Mouse (Mus musculus): ENCODE data around the gene Gm20388.

Gene Gm20388

GRCm38 (mm10) chr8:122845662-122846061 is 2935.0 kb downstream of the Gm20388 start:
- DNase-seq (ENCODE audit: low spot score in 2 of 2) = no peak

- no peak for DNase-seq (ENCODE audit: low spot score in 2 of 2)
Observed at GRCm38 (mm10) chr8:122847829-122848561, 2937.4 kb downstream of the Gm20388 start, which contains the start of gene Cdh15. Gene Cdh15, plus strand, starts transcription at chr8:122847966.

DNA sequence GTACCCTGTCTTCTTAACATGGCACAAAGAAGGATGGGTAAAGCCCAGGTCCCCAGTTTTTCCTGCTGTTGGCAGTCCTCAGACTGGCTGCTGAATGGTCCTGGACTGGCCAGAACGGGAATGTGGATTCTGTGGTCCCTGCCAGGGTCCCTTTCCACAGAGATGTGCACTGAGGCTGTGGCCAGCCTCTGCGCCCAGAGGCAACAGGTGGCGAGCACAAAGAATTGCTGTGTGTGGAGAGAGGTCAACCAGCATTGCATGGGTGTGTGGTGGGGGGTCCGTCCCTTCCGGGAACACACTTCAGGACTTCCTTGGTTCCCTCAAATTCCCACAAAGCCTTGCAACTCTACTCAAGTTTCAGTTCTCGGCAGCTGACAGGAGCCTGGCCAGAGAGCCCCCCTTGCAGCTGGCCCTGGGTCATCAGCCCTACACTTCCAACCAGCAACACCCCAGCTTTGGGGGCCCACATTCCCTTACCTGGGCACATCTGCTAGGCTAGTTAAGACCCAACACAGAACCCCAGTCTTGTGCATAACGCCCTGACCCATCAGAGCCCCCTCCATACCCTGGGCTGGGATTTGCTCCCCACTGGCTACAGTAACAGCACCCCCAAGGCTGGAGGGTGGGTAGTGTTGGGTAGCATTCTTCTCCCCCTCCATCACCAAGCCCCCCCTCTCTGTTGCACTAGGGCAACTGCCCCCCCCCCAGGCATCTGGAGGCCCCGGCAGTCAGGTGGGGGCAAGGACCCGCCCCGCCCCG is 2938.7 kb downstream of the Gm20388 start:
- no peak for DNase-seq (ENCODE audit: low spot score in 2 of 2)

DNA sequence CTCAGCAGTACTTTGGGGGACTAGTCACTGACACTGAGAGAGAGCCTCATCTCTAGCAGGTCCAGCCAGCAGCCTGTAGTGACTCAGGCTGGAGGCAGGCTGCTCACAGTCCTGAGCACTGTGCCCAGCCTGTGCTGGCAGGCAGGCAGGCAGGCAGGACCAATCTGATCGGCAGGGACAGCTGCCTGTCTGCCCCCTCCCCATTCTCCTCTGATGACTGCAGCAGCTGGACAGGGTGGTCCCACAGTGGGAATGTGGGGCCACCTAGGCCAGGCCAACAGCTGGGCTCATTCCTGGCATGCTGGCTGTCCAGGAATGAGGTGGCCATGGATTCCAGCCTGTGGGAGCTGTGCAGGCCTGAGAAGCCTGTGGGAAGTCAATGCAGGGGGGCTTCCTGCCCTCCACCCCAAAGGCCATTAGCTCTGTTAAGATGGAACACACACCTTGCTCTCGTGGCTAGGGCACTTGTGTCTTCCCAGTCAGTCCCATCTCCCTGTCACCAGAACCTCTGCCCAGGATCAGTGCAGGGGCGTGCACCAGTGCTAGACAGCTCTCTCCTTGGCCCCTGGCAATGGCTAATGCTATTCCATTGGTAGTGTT is 2940.1 kb downstream of the Gm20388 start:
- no peak for DNase-seq (ENCODE audit: low spot score in 2 of 2)

DNA sequence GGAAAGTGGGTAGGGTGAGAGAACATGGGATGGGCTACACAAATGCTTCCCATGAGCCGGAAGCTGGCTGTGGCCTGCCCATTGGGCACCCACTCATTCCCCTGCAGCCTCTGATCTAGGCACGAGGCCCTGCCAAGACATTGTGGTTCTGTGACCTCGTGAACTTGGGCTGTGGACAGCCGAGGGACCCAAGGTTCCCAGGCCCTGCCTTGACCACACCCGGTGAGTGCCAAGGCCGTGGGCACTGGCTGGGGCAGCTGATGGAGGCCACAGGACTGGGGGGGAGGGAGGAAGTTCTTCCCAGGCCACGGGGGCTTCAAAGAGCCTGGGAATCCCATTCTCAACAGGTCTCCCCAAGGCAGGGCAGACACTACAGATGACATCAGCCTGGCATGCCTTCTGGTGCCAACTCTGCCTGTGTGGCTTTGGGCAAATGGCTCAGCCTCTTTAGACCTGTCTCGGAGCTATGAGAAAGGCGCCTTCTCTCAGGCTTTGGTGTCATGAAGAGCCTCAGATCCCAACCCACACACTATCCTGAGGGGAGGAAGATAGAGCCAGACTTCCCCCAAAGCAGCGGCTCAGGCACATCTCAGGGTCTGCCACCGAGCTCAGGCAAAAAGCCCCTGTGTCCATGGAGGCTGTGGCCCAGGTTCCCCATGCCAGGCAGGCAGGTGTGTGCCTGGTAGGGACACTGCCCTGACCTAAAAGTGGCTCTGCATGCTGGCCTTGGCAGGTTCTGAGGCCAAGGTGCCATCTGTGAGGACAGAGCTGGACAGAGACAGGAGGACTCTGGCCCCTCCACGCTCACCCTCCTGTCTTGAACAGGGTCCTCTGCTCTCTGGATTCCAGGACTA is 2941.3 kb downstream of the Gm20388 start:
- no peak for DNase-seq (ENCODE audit: low spot score in 2 of 2)

DNA sequence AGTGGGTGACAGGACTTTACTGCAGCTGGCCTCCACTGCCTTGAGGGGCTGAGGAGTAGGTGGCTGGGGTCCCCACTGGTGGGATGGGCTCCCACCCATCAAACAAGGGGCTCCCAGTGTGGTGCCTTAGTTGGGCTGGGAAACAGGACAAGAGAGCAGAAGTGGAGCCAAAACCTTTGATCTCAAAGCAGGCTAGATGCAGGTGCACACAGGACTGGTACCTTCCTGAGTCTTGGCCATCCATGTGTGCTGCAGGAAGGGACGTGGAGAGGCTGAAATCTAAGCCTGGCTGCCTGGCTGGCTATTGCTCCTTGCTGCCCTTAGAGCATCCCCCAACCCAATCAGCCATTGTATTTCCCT is 2941.9 kb downstream of the Gm20388 start:
- no peak for DNase-seq (ENCODE audit: low spot score in 2 of 2)

DNA sequence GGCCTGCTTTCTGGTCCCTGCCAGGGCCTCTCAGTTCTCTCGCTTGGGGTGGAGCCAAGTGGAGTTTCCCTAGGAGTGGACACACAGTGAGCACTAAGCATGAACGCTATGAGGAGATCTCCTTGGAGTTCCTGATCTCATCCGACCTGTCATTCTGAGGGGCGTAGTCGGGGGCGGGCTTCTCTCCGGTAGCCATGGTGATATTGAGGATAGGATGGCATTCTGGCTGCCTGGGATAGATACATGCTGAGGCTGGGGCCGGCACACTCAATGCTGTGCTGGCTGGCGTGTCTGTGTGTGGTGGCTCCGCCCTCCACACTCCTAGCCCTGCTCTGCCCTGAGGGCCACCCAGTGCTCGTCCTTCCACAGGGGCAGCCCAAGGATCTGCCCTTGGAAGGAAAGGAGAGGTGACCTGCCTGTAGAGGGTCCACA is 2942.7 kb downstream of the Gm20388 start:
- no peak for DNase-seq (ENCODE audit: low spot score in 2 of 2)

DNA sequence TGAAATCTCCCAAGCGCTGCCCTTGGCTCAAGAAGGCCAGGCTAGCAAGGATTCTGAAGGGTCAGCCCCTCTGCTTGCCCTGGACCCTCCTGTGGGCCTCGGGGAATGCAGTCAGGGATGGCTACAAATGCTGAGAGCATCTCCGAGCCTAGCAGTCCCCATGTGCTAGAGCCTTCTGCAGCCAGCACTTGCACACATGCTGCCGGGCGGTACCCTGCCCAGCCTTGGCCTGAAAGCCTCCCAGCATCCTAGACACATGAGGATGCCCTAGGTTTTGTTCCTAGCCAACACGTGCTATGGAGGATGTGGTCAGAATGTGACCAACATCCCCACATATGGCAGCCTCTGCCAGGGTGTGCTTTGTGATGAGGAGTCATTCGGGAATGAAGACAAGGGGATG is 2943.7 kb downstream of the Gm20388 start:
- DNase-seq (ENCODE audit: low spot score in 2 of 2) = no peak

- no peak for DNase-seq (ENCODE audit: low spot score in 2 of 2)
Observed at GRCm38 (mm10) chr8:122855123-122855522, 2944.5 kb downstream of the Gm20388 start.

- no peak for DNase-seq (ENCODE audit: low spot score in 2 of 2)
Observed at GRCm38 (mm10) chr8:122856288-122856687, 2945.6 kb downstream of the Gm20388 start.

DNA sequence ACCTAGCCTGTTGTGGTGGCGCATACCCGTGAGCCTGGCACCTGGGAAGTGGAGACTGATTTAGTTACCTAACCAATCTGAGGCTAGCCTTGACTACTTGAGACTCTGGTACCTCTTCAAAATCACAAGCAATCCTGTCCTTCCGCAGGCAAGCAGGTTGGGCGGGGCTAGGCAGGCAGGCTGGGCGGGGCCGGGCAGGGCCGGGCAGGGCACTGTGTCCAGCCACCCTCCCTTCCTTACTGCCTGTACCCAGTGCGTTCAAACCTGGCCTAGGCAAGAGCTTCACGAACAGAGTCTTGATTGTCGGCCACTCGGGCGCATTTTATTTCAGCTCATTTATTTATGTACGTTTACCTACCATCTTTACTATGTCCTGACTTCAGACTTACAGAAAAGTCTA is 2949.2 kb downstream of the Gm20388 start:
- no peak for DNase-seq (ENCODE audit: low spot score in 2 of 2)

DNA sequence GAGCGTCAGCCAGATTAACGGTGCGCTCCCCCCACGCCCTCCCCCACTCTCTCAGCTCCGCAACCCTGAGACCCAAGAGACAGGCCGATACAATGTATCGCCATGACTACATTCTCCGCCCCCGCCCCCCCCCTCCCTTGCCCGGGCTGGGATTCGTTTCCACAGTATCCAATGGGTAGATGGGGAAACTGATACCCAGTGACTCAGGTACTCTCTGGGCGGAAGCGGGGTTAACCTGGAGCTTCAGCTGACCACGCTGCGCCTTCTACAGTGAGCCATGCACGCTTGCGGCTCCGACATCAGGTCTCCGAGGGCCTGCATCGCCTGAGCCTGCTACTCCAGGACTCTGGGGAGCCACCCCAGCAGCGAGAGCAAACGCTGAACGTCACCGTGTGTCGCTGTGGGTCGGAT is 2954.1 kb downstream of the Gm20388 start:
- no peak for DNase-seq (ENCODE audit: low spot score in 2 of 2)

GRCm38 (mm10) chr8:122865441-122865840 is 2954.8 kb downstream of the Gm20388 start:
- DNase-seq (ENCODE audit: low spot score in 2 of 2) = no peak

- no peak for DNase-seq (ENCODE audit: low spot score in 2 of 2)
Observed at GRCm38 (mm10) chr8:122866231-122866630, 2955.6 kb downstream of the Gm20388 start.

DNA sequence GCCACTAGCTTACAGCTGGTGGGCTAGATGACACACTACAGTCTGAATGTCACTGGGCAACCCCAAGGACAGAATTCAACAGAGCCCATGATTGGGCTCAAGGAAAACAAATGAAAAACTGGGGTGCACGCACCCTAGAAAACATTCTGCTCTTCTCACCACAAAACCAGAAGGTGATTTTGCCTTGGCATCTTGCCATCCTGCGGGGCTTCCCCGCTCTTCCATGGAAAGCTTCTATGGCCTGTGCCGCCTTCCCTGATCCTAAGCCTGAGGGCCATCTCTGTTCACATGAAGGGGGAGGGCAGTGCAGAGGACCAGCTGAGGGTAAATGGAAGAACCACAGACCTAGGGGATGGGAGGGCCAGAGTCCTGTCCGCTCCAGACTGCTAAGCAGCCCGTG is 2957.3 kb downstream of the Gm20388 start:
- no peak for DNase-seq (ENCODE audit: low spot score in 2 of 2)

DNA sequence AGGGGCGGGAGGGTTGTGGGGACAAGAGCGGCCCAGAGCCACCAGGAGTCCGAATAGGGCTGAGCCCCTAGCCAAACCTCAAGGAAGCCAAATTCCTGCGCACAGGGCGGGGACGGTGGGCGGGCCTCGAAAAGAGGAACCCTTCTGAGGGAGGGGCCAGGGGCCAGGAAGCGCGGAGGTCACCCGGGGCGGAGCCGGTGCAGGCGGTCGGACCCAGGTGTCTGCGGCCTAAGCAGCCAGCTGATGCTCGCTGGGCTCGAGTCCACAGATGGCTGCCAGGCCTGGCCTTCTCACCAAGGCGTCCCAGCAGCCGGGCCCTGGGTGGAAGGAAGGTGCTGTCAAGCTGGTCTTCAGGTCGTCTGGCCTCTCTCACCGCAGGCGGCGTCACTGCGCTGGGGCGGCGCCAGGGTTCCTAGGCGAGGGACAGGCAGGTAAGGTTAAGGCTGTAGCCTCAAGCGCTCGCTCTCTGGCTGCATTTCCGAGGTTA is 2959.8 kb downstream of the Gm20388 start:
- no peak for DNase-seq (ENCODE audit: low spot score in 2 of 2)

DNA sequence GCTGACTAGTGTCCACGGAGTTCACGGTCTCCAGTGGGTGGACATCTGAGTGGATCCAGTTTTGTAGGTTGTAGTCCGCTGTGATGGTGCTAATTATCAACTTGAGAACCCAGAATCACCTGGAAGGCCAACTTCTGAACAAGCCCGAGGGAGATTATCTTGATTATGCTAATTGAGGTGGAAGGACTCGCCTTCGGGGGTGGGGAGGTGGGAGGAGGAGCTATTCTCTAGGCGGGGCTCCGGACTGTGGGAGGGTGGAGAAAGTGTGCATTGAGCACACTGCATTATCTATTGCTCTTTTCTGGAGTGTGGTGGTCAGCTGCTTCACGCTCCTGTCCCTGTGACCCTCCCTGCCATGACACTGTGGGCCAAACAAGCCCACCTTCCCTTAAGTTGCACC is 2961.0 kb downstream of the Gm20388 start:
- no peak for DNase-seq (ENCODE audit: low spot score in 2 of 2)

DNA sequence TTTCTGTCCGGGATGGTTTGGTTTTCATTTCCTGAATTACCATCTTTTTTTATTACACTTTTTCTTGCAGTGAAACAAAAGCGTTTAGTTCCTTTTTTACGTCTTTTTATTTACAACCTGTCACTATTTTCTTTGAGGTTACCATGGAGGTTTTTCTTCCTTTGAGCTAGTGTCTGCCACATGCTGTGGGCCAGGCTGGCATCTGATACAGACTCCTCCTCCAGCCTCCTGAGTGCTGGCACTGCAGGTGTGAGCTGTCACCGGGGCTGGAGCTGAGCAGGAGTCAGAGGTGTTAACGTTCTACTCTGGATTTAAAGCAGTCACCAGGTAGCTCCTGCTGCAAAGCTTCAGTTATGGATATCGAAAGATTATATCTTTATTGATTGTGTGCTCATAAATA is 2962.5 kb downstream of the Gm20388 start:
- no peak for DNase-seq (ENCODE audit: low spot score in 2 of 2)

- DNase-seq (ENCODE audit: low spot score in 2 of 2) = no peak
Observed at GRCm38 (mm10) chr8:122875186-122875585, 2964.5 kb downstream of the Gm20388 start.

DNA sequence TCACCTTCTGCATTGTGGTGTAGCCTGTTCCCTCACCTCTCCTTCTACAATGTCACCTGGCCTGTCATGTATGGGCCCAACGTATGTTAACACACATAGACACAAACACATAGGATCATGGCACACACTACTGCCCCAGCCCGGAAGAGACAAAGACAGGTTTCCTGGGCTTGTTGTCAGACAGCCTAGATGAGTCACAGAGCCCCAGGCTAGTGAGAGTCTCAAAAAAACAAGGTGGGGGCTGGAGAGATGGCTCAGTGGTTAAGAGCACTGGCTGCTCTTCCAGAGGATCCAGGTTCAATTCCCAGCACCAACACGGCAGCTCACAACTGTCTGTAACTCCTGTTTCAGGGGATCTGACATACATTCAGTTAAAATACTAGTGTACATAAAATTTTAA is 2967.6 kb downstream of the Gm20388 start:
- DNase-seq (ENCODE audit: low spot score in 2 of 2) = no peak

DNA sequence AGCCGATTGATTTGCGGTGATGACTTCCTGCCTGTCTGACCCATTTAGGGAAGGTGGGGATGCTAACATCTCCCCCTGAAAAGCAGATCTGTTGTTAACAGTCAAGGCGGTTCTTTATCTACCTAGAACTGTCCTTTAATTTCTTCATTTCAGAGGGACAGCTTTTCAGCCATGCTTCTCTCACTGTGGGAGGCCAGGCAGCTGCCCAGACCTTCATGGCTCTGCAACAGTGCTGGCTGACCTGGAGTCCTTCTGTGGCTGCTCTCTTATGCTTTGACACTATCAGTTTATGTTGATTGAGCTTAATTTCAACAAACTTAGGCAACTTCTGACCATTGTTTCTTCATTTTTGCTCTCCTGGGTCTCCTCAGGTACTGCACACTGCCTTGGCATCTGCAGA is 2969.7 kb downstream of the Gm20388 start:
- DNase-seq (ENCODE audit: low spot score in 2 of 2) = no peak

GRCm38 (mm10) chr8:122883671-122884070 is 2973.0 kb downstream of the Gm20388 start:
- no peak for DNase-seq (ENCODE audit: low spot score in 2 of 2)

Measured in left cerebral cortex, adult 9 months (tissue).